Mouse (Mus musculus) neural tube, embryonic 10.5 days (tissue): ENCODE measurements at regions not wholly inside any gene's neighbourhood (a gene's known extent, or its start where the extent isn't known, plus 50 kb on each side); places are given as distances from the start of the nearest gene placed in this dataset.
"Not testable (repeated sequence)": the region's sequence is repeated elsewhere in the genome, so short reads cannot be mapped to it uniquely, and the experiment has no call there.

Experiments used
- DNase-seq: peaks from one replicate; pipeline ENCODE4 v3.0.0-alpha.2; 2017; ENCODE audit warnings: low spot score; ENCODE audit errors: extremely low spot score

GRCm38 (mm10) chr13:99128979-99129378, 55.6 kb upstream of the Zfp366 start:
- no peak for DNase-seq

- no peak for DNase-seq
Measured at GRCm38 (mm10) chr13:99128284-99128691, 56.3 kb upstream of the Zfp366 start.

DNA sequence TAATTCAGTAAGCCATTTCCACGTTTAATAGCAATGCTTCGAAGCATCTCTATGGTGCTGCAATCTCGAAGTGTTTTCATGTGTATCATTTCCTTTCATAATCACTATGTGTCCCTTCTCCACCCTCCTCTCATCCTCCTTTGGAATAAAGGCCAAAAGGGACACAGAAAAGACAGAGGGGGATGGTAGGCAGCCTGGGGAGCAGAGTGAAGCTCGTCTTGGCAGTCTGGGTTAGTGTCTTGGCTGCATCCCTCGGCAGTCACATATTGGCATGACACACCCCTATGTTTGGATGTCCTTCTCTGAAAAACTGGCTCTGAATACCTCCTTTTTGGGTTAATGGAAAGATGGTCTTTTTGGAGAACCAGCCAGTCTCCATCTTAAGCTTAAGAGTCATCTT, 56.9 kb upstream of the Zfp366 start:
- DNase-seq, result no peak

GRCm38 (mm10) chr13:99126971-99127370, 57.7 kb upstream of the Zfp366 start:
- DNase-seq, result not testable (repeated sequence)

DNA sequence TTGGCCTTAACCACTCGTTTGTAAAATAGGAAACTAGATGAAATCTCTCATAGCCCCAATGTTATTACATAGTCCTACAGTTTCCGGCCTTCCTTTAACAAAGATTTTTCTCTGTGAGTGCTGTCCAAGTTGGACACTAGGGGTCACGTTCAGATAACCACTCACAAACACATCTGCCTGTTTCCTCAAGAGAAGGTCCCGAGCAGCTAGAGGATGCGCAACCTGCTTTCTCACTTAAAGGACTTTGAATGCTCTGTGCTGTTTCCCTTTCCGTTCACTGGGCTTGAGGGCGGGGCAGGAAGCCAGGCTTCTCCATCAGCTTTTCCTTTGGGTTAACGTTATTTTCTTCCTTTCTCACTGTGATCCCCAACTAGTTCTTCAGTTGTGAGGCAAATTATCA, 58.1 kb upstream of the Zfp366 start:
- DNase-seq, result no peak

GRCm38 (mm10) chr13:99125946-99126345, 58.7 kb upstream of the Zfp366 start:
- no peak for DNase-seq

GRCm38 (mm10) chr13:99124894-99125570, 59.6 kb upstream of the Zfp366 start:
- no peak for DNase-seq

GRCm38 (mm10) chr13:99124141-99124540, 60.5 kb upstream of the Zfp366 start:
- DNase-seq, result no peak

- DNase-seq, result no peak
Measured at GRCm38 (mm10) chr13:99123476-99124140, 61.0 kb upstream of the Zfp366 start.

DNA sequence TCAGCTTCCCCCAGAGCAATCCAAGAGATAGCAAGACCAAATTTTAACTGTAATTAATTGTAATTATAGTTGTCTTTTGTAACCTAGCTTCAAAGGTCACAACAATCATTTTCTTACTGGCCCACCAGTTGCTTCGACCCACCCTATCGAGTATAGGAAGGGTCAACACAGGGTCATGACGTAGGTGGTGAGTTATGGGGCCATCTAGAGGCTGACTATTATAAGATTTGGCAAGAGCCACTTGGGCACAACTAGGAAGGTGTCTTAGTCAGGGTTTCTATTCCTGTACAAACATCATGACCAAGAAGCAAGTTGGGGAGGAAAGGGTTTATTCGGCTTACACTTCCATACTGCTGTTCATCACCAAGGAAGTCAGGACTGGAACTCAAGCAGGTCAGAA, 62.1 kb upstream of the Zfp366 start:
- not testable (repeated sequence) for DNase-seq

DNA sequence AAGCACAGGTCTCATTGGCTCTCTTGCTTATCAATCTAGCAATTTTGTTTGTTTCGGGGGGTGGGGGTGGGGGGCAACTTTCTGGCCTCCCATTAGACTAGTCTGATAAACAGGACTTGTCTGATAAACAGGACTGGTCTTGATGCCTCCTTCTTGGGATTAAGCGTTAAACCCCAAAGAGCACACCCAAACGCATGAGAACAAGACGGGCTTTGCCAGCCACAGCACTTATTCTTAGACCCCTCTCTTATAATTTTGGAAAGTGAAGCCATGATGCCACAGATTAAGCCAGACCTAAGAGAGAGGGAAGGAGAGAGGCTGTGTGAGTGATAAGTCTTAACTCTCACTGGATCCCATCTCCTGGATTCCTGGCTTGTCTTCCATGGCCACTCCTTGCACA, 63.5 kb upstream of the Zfp366 start:
- DNase-seq, result no peak

- no peak for DNase-seq
Measured at GRCm38 (mm10) chr13:99119941-99120340, 64.7 kb upstream of the Zfp366 start.

DNA sequence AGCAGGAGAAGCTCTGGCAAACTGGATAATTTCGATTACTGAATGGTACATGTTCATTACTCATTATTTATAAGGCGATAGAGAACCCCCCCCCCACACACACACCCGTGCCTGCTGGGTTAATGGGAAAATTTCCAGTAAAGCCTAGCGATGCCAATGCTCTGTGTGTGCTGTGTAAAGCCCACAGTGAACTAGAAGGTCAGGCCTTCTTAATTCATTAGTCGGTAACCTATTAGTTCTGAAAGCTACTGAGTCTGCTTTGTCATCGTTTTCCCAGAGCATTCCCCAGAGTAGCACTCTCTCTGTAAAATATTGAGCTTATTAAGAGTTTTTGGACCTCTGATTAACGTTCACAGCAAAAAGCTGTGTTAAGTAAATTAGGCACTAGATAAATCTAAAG, 65.7 kb upstream of the Zfp366 start:
- DNase-seq, result no peak

- DNase-seq, result no peak
Measured at GRCm38 (mm10) chr13:99115541-99115940, 69.1 kb upstream of the Zfp366 start.

DNA sequence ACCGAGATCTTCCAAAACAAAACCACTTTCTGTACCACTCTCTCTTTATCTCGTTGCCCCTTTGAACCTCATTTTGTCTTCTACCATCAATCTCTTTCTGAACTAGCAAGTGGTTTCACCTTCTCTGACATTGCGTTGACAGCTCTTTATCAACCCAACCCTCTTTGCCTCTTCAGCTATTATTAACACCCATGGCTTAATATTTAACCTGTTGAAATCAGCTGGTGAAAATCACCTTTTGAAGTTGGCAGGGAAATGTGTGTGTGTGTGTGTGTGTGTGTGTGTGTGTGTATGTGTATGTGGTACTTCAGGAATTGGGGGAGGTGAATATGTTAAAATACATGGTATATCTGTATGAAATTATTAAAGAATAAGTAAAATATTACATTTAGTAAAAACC, 70.1 kb upstream of the Zfp366 start:
- no peak for DNase-seq

- DNase-seq, result no peak
Measured at GRCm38 (mm10) chr13:99111736-99112386, 72.8 kb upstream of the Zfp366 start.

DNA sequence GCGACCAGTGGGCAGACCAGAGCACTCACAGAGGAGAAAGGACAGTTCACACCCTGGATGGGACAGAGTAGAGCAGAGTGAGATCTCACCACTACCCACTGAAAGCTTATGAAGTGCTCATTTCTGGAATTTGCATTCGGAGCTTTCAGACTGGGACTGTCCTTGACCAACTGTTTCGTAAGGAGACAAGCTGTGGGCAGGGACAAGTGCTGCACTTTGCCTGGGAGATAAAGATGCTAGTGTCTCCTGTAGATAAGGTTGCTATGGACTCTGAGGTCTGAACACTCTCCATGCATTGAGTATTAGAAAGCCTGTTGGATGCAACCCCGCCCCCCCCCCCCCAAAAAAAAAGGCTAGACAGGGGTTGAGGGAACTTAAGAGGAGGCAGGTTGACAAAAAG, 76.6 kb upstream of the Zfp366 start:
- no peak for DNase-seq

- DNase-seq, result no peak
Measured at GRCm38 (mm10) chr13:99102089-99102681, 82.4 kb upstream of the Zfp366 start.

DNA sequence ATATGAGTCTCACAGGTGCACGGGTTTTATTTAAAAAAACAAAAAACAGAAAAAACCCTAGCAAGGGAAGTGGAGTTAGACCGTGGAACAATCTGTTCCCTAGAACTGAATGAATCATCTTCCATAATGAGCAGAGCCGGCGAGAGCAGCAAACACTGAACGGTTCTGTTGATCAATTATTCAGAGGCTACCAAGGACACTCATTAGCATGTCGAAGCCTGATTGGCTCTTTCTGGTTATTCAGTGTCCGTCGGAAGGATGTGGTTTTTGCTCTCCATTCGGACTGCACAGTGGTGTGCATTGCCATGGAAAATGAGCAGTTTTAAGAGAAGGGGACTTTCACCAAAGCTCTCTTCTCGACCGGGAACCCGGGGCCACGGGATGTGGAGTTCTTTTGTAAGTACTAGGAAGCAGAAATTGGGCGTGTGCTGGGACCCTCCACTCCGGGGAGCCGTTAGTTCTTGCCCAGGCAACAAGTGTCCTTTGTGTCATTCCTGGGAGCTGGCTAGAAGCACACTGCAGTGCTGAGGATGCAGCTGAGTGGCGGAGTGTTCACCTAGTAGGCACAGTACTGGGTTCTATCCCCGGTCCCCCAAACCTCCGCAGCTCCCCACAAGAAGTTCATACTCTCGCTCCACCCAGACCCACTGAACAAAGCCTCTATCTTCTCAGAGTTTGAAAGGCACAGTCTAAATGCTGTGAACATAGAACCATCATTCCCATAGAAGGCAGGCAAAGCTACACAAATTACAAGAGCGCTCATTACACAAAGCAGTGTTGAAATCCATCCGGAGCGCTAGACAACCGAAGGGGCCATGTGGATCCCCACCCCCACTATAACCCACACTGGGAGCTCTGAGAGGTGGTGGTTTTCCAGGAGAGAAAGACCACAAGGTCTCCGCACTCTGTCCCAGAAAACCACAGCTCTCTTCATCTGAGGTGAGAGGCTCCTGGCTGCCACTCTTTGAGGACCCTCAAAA, 83.9 kb upstream of the Zfp366 start:
- peak; percentile 45 for DNase-seq

DNA sequence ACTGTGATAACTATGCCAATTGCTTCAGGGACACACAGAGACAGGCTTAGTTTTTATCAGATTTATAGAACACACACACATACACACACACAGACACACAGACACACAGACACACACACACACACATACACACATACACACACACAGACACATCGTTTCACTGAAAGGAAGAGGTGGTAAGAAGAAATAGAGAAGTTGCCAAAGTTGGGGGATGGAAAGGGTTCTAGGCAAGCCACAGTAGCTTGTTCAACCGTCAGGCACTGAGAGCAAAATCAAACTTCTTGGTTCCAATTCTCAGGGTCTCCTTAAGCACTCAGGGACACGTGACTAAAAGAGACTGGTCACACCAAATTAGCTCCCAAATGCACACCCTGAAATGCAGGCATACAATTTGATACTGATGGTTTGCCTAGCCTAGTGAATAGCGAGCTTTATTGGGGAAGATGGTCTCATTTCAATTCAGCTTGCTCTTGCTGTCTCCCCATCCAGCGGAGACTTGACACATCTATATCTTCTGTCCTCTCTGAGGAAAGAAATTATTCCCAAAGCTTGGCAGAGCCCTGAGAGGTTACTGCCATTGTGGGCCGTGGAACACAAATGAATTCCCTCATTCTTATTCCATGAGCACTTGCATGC, 84.7 kb upstream of the Zfp366 start:
- DNase-seq, result peak; percentile 33

DNA sequence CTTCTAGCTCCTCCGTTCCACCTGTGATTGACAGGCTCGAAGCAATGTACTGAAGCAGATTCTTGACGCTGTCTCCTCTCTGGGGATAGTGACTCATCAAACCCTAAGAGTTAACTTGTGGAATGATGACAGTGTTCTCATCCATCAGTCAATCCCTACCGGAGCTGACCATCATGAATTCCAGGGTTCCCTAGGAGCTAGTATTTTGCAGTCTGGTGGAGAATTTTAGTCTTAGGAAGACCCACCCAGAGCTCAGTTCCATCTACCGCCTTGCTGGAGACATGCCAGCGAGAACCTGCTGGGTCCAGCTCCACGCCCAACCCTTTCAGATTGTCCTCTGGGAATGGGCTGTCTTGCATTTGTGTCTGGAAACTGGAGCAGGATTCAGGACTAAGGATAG, 85.4 kb upstream of the Zfp366 start:
- DNase-seq, result no peak
